Mouse (Mus musculus) kidney, embryonic 15.5 days (tissue): ENCODE results near the gene Sdk2. TPM values are rescaled to one million over a fixed set of nuclear protein-coding genes. Genes with fewer than 3 reads are reported as not detected.

ENCODE experiments used
- ATAC-seq: fragments of 200-750 bp; cut with Nextera tagmentation; replicated peaks from 2 replicates; pipeline ENCODE4 v1.8.0; 2017; ENCODE audit warnings: moderate TSS enrichment; ENCODE audit not compliant: low FRiP score
- H3K27ac ChIP-seq: fragments of 300-500 bp; sonication (generic); 2 replicates; pipeline ENCODE4 v1.5.1; 2015; ENCODE audit warnings: mild to moderate bottlenecking, inconsistent platforms
- H3K27me3 ChIP-seq: fragments of 300-500 bp; sonication (generic); 2 replicates; pipeline ENCODE4 v1.6.1; 2015; ENCODE audit warnings: inconsistent platforms
- H3K36me3 ChIP-seq: fragments of 300-500 bp; sonication (generic); 2 replicates; pipeline ENCODE4 v1.6.1; 2015; ENCODE audit warnings: inconsistent platforms
- H3K4me1 ChIP-seq: fragments of 300-500 bp; sonication (generic); 2 replicates; pipeline ENCODE4 v1.6.1; 2015; ENCODE audit warnings: inconsistent platforms
- H3K4me2 ChIP-seq: fragments of 300-500 bp; sonication (generic); 2 replicates; pipeline ENCODE4 v1.6.1; 2015; ENCODE audit warnings: moderate library complexity, mild to moderate bottlenecking, inconsistent platforms
- H3K4me3 ChIP-seq: fragments of 300-500 bp; sonication (generic); replicated peaks from 2 replicates; pipeline ENCODE4 v1.5.1; 2015; ENCODE audit warnings: mild to moderate bottlenecking, inconsistent platforms
- H3K9ac ChIP-seq: fragments of 300-500 bp; sonication (generic); 2 replicates; pipeline ENCODE4 v1.6.1; 2015; ENCODE audit warnings: mild to moderate bottlenecking, inconsistent platforms
- H3K9me3 ChIP-seq: fragments of 300-500 bp; sonication (generic); replicated peaks from 2 replicates; pipeline ENCODE4 v1.6.1; 2016; ENCODE audit warnings: inconsistent platforms
- WGBS: fragments of 180-500 bp; shearing (Covaris S2); methylation state at CpG from one replicate; pipeline ENCODE4 v1.1.7; 2015; ENCODE audit warnings: mixed read lengths; 5-methylcytosine and 5-hydroxymethylcytosine counted together
- polyA plus RNA-seq: library from polyadenylated mRNA; unstranded; fragments of >200 nt; fragmentation: Nextera tagmentation; extraction: Ambion mirVana; gene quantifications from 2 replicates; pipeline ENCODE4 v1.2.1, GENCODE M21; 2015

The Sdk2 gene
- polyA plus RNA-seq, 1 experiment from 2014 or later, result 4.3 TPM

- Histone ChIP-seq H3K4me2 (no peak overlapping the region), H3K4me3 (no peak overlapping the region), H3K9me3 (no peaks in the 10 kb centered on the region), H3K36me3 (peaks cover 44% of the 10 kb centered on the region), H3K9ac (no peak overlapping the region), H3K27ac (peak overlapping the region; percentile 15; the same call in 1 of the 2 replicates), H3K27me3 (no peaks in the 10 kb centered on the region), H3K4me1 (peaks cover 60% of the 10 kb centered on the region)
- WGBS, result 53% methylated on average over 8 of the region's 8 CpGs
- no peak for ATAC-seq
Measured at GRCm38 (mm10) chr11:113739213-113739612, 327.6 kb downstream of the Sdk2 start.

DNA sequence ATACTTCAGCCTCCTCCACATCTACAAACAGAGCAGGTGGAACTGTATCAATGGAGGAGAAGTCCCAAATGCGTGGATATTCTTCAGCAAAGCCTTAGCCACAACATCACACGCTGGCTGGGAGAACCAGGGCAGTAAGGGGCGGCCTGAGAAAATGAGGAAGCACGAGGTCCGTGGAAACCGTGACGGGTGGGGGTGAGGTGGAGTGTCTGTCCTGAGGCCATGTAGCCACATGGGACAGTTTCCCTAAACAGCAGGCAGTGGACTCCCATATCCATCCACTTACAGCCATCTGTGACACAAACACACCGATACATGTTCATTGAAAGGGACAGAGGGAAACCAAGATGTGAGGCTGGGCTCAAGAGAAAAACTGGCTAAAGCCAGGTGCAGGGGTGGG lies 328.9 kb downstream of the Sdk2 start:
- Histone ChIP-seq H3K27ac (no peak overlapping the region), H3K4me1 (peaks cover 73% of the 10 kb centered on the region), H3K27me3 (no peaks in the 10 kb centered on the region), H3K4me2 (no peak overlapping the region), H3K4me3 (no peak overlapping the region), H3K9me3 (no peaks in the 10 kb centered on the region), H3K36me3 (peaks cover 33% of the 10 kb centered on the region), H3K9ac (no peak overlapping the region)
- 79% methylated on average over 8 of the region's 8 CpGs for WGBS
- no peak for ATAC-seq

GRCm38 (mm10) chr11:113737553-113737854 lies 329.3 kb downstream of the Sdk2 start:
- ATAC-seq, result no peak
- Histone ChIP-seq H3K4me2 (no peak overlapping the region), H3K4me1 (peaks cover 77% of the 10 kb centered on the region), H3K27me3 (no peaks in the 10 kb centered on the region), H3K9me3 (no peaks in the 10 kb centered on the region), H3K36me3 (peaks cover 29% of the 10 kb centered on the region), H3K4me3 (no peak overlapping the region), H3K9ac (no peak overlapping the region), H3K27ac (no peak overlapping the region)
- WGBS, result 69% methylated on average over 3 of the region's 3 CpGs

GRCm38 (mm10) chr11:113736848-113737552 lies 329.8 kb downstream of the Sdk2 start:
- Histone ChIP-seq H3K4me1 (peaks cover 82% of the 10 kb centered on the region), H3K4me2 (no peak overlapping the region), H3K9ac (no peak overlapping the region), H3K36me3 (peaks cover 24% of the 10 kb centered on the region), H3K27me3 (no peaks in the 10 kb centered on the region), H3K4me3 (no peak overlapping the region), H3K9me3 (no peaks in the 10 kb centered on the region), H3K27ac (0 out of 2 replicates have a peak overlapping the region, but pooled peaks have one; percentile 29)
- WGBS, result 66% methylated on average over 11 of the region's 11 CpGs
- no peak for ATAC-seq

GRCm38 (mm10) chr11:113735151-113735550 lies 331.7 kb downstream of the Sdk2 start:
- 52% methylated on average over 6 of the region's 6 CpGs for WGBS

GRCm38 (mm10) chr11:113733631-113734364 lies 333.0 kb downstream of the Sdk2 start:
- Histone ChIP-seq H3K4me2 (0 out of 2 replicates have a peak overlapping the region, but pooled peaks have one; percentile 1), H3K27me3 (no peaks in the 10 kb centered on the region), H3K4me1 (peaks cover 99% of the 10 kb centered on the region), H3K4me3 (no peak overlapping the region), H3K36me3 (peaks cover 10% of the 10 kb centered on the region), H3K27ac (peak overlapping the region; percentile 86), H3K9me3 (no peaks in the 10 kb centered on the region), H3K9ac (no peak overlapping the region)
- WGBS, result 45% methylated on average over 6 of the region's 6 CpGs
- peak; percentile 73 for ATAC-seq

More at GRCm38 (mm10) chr11:113735151-113735550, 331.7 kb downstream of the Sdk2 start:
- Histone ChIP-seq H3K4me3 (no peak overlapping the region), H3K9me3 (no peaks in the 10 kb centered on the region), H3K4me1 (peaks cover 99% of the 10 kb centered on the region), H3K9ac (no peak overlapping the region), H3K27me3 (no peaks in the 10 kb centered on the region), H3K27ac (peak overlapping the region; percentile 86), H3K4me2 (no peak overlapping the region), H3K36me3 (peaks cover 6% of the 10 kb centered on the region; the same call in 1 of the 2 replicates)
- ATAC-seq, result 0 out of 2 replicates have a peak, but pooled peaks have one; percentile 3

DNA sequence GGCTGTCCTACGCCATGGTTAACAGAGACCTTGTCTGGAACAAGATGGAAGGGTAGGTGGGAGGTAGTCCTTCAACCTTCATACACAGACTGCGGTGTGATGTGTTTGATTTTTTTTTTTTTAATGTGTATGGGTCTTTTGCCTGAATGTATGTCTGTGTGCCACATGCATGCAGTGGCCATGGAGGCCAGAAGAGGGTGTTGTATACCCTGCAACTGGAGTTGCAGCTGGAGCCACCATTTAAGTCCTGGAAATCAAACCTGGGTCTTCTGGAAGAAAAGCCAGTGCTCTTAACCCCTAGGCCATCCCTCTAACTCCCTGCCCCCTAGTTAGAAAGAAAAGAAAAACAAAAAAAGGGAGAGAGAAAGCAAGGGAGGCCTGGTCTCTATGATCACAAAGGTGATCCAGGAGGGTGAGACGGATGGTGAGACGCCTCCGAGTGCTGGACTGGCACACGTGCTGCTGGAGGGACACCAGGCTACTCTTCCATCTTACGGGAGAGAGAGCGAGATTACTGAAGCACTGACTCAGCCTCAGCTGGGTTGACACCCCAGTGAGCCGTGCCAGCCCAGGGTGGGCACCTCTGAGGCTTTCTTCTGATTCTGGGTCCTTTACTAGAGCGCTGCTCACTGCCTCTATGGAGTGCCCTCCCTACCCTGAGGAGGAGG lies 334.8 kb downstream of the Sdk2 start:
- no peak overlapping the region for H3K4me2 ChIP-seq
- no peaks in the 10 kb centered on the region for H3K9me3 ChIP-seq
- no peaks in the 10 kb centered on the region for H3K27me3 ChIP-seq
- peaks cover 26% of the 10 kb centered on the region for H3K36me3 ChIP-seq
- no peak overlapping the region for H3K4me3 ChIP-seq
- H3K9ac ChIP-seq, result no peak overlapping the region
- H3K4me1 ChIP-seq, result peaks cover 100% of the 10 kb centered on the region
- H3K27ac ChIP-seq, result 0 out of 2 replicates have a peak overlapping the region, but pooled peaks have one; percentile 86
- ATAC-seq, result no peak
- 87% methylated on average over 10 of the region's 10 CpGs for WGBS

- H3K27me3 ChIP-seq, result no peaks in the 10 kb centered on the region
- peaks cover 36% of the 10 kb centered on the region for H3K36me3 ChIP-seq
- no peak overlapping the region for H3K9ac ChIP-seq
- peak overlapping the region; percentile 84; the same call in 1 of the 2 replicates for H3K27ac ChIP-seq
- H3K4me1 ChIP-seq, result peaks cover 100% of the 10 kb centered on the region
- ATAC-seq, result no peak
- no peaks in the 10 kb centered on the region for H3K9me3 ChIP-seq
- H3K4me3 ChIP-seq, result no peak overlapping the region
- no peak overlapping the region for H3K4me2 ChIP-seq
- 34% methylated on average over 3 of the region's 3 CpGs for WGBS
Measured at GRCm38 (mm10) chr11:113730879-113731278, 336.0 kb downstream of the Sdk2 start.

DNA sequence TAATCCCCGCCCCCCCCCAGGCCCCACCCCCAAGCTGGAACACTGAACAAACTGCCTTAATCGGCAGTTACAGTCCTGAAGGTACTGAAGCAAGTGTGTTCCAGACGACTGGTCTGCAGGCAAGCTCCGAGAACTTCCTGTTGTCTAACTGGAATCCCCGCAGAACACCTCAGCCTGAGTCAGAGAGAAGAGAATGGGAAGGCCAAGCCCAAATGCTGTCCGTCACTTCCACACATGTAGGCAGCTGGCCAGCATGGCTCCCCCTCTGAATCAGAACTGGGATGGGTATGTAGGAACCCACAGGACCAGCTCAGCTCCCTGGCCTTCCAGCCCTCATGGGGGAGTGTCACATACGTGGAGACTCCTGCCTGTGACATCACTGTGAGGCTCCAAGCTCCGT lies 336.9 kb downstream of the Sdk2 start:
- peaks cover 98% of the 10 kb centered on the region for H3K4me1 ChIP-seq
- H3K27ac ChIP-seq, result peak overlapping the region; percentile 84
- H3K9me3 ChIP-seq, result no peaks in the 10 kb centered on the region
- 26% methylated on average over 8 of the region's 8 CpGs for WGBS
- no peak for ATAC-seq
- no peak overlapping the region for H3K4me2 ChIP-seq
- H3K4me3 ChIP-seq, result no peak overlapping the region
- no peaks in the 10 kb centered on the region for H3K27me3 ChIP-seq
- H3K9ac ChIP-seq, result no peak overlapping the region
- peaks cover 43% of the 10 kb centered on the region for H3K36me3 ChIP-seq

DNA sequence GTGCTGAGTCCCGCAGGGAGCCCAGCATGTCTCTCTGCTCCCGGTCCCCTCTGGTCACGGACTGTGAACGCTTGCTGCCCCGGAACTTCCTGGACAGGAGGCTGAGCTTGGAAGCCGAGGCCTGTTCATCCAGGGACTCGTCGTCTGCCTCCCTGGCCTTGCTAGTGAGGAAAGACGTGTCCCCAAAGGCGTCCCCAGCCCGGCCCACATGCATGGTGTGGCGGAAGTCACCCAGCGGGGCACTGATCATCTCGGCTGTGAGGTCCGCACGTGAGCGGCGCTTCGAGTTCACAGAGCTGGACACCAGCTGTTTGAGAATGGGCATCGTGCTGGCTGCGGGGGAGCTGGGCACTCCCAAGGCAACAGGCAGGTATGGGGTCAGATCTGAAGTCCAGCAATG lies 337.6 kb downstream of the Sdk2 start:
- H3K4me2 ChIP-seq, result no peak overlapping the region
- 60% methylated on average over 21 of the region's 21 CpGs for WGBS
- no peak overlapping the region for H3K4me3 ChIP-seq
- H3K9ac ChIP-seq, result no peak overlapping the region
- H3K4me1 ChIP-seq, result peaks cover 92% of the 10 kb centered on the region
- H3K9me3 ChIP-seq, result no peaks in the 10 kb centered on the region
- H3K27me3 ChIP-seq, result no peaks in the 10 kb centered on the region
- ATAC-seq, result no peak
- peak overlapping the region; percentile 84 for H3K27ac ChIP-seq
- peaks cover 48% of the 10 kb centered on the region for H3K36me3 ChIP-seq

GRCm38 (mm10) chr11:113727992-113728391 lies 338.9 kb downstream of the Sdk2 start:
- no peak for ATAC-seq
- no peaks in the 10 kb centered on the region for H3K27me3 ChIP-seq
- no peak overlapping the region for H3K4me3 ChIP-seq
- 54% methylated on average over 6 of the region's 6 CpGs for WGBS
- no peaks in the 10 kb centered on the region for H3K9me3 ChIP-seq
- H3K4me2 ChIP-seq, result no peak overlapping the region
- H3K4me1 ChIP-seq, result peaks cover 79% of the 10 kb centered on the region
- peak overlapping the region; percentile 84 for H3K27ac ChIP-seq
- peaks cover 48% of the 10 kb centered on the region for H3K36me3 ChIP-seq
- no peak overlapping the region for H3K9ac ChIP-seq
